Mouse (Mus musculus) gastrocnemius, adult 18-20 months (tissue): ENCODE results near the gene Prickle4. TPM values are rescaled to one million over a fixed set of nuclear protein-coding genes. Genes with fewer than 3 reads are reported as not detected.

Experiments used
- DNase-seq: peaks from one replicate; pipeline ENCODE4 v3.0.0; 2021; ENCODE audit warnings: low spot score
- long read RNA-seq, 2 experiments: library from polyadenylated mRNA; stranded (forward); transcript quantifications; one replicate each; pipeline ENCODE4 v2.0.0; 2021
- total RNA-seq, 2 experiments: library from RNA; stranded (reverse); gene quantifications; 2 replicates each; pipeline ENCODE4 v1.2.3; 2021

Gene Prickle4
- total RNA-seq = 1 to 10 TPM; 2.3 to 2.6 TPM
- long read RNA-seq, experiment 1, partial matches to known transcripts = 0 of 1 reads
- long read RNA-seq, experiment 1, other reads (novel, unspliced or antisense) = 0 of 1 reads
- long read RNA-seq, experiment 2, partial matches to known transcripts = 0 of 3 reads
- long read RNA-seq, experiment 2, other reads (novel, unspliced or antisense) = 0 of 3 reads

DNA sequence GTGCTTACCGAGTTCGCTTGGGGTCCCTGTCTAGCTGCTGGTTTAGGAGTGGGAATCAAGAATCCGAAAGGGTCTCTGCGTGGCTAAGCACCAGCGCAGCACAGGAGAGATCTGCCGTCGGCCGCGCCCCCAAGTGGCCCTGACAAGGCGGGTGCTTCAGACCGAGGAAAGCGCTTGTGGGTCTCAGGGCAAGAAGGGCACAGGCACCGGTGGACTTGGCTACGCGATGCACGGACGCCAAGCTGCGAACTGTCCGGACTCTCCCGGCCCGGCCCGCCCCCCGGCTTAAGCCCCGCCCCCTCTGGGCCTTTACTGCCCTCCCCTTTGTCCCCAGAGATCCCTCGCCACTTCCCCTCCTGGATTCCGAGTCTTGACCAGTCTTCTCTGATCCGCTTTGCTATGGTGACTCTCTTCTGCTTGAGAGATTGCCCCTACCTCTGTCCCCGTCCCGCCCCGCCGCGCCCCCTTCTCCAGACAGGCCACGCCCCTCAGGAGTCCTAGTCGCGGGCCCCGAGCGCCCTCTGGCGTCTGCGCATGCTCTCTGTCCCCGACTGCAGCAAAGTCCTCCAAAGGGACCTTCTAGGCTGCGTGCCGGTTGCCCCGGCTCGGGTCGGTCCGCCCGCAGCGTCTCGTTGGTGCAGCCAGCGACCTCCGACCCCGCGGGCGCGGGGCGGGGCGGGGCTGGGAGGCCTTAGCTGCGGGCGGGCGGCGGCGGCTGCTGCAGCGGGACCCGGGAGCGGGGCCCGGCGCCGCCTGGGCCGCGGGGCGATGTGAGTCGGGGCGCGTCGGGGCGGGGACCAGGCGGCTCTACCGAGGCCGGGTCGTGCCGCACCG lies at the start of gene Prickle4:
Gene Prickle4, minus strand, starts transcription at position 234 of the 834 bp plus-strand sequence.
- peak; percentile 98 for DNase-seq

DNA sequence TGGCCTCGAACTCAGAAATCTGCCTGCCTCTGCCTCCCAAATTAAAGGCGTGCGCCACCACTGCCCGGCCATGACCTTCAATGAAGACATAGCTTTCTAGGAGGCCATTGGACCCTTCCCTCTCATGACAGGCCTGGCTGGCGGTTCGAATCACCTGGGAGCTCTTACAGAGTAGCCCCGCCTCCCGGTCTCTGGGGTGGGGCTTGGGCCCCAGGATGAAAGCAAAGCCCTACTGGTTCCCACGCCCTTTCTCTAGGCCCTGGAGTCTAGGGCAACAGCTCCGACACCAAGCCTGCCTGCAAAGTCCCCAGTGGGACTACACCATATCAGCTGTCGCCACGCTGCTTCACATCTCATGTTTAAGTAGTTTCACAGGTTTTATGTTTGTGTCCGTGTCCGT lies 49.5 kb upstream of the Prickle4 start:
- no peak for DNase-seq

DNA sequence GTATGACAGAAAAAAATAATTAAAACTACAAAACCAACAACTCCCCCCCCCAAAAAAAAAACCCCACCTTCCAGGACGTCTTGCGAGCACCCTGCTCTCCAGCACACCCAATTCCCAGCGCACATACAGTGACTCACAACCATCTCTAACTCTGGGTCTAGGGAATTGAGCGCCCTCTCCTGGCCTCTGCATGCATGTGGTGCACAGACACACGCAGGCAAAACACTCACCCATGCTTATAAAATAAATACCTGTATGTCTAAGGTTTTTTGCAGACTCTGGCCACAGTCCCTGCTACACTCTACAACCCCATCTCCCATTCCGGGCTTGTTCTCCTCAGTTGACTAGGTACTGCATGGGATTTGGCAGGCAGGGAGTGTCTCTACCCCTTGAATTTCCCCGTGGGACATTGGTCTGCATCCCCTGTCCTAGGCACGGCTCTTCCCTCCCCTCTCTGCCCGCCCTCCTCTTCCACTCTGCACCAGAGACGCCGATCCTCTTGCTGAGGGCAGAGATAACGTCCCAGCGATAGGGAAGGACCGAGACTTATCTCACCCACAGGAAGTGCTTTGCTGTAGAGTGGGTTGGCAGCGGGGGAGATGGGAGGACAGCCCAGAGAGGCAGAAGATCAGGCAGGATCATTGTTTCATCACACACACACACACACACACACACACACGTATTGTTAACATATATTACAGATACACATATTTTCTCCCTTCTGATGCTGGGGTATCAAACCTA lies 48.6 kb upstream of the Prickle4 start:
- no peak for DNase-seq

DNA sequence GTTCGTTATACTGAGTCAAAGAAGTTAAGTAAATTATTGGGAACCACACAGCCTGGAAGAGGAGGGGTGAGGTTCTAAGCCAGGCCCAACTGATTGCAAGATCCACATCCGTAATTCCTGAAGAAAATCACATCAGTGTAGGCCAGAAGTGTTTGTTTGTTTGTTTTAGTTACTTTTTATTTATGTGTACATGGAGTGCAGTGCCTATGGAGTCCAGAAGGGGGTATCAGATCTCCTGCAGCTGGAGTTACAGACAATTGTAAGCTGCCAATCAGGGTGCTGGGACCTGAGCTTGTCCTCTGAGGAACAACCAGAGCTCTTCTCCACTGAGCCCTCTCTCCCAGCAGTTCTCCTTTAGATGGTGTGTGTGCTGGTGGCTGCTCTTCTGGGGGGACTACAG lies 45.6 kb upstream of the Prickle4 start:
- no peak for DNase-seq

DNA sequence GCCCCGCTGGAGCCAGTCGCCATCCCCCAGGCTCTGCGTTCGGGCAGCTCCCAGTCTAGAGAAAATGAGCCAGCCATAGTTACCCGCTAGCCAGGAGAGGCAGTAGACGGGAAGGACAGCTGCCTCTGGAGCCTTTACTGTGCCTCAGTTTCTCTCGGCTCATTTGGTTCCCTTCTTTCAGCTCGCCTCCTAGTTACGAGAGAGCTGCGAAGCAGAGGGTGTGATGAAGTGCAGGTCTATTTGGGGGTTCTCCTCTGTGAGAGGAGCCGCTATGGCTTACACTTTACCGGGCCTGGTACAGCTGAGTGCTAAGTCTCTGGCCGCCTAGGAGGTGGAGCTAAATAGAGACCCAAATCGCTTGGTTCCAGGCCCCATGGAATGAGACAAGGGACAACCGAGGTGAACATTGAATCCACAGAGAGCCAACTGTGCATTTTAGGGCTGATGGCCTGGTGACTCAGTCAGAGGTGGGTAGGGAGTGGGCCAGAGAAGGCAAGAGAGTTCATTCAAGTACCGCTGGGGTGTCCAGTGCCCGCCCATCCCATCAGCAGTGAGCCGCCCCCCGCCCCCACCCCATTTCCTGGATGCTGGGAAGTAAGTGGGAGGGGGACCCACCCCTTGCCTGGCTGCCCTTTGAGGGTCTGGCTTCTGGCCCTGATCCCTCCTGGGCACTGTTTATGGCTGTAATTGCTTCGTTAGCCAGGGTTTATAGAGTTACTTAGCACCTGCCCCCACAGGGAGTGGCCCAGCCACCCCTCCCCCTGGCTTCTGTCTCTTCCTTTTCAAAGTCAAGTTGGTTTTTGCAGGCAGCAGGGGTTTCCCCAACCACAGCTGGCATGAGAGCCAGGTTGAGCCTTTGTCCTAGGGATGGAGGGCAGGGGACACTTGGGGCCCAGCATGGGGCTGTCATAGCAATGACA lies 44.6 kb upstream of the Prickle4 start:
- DNase-seq = no peak

DNA sequence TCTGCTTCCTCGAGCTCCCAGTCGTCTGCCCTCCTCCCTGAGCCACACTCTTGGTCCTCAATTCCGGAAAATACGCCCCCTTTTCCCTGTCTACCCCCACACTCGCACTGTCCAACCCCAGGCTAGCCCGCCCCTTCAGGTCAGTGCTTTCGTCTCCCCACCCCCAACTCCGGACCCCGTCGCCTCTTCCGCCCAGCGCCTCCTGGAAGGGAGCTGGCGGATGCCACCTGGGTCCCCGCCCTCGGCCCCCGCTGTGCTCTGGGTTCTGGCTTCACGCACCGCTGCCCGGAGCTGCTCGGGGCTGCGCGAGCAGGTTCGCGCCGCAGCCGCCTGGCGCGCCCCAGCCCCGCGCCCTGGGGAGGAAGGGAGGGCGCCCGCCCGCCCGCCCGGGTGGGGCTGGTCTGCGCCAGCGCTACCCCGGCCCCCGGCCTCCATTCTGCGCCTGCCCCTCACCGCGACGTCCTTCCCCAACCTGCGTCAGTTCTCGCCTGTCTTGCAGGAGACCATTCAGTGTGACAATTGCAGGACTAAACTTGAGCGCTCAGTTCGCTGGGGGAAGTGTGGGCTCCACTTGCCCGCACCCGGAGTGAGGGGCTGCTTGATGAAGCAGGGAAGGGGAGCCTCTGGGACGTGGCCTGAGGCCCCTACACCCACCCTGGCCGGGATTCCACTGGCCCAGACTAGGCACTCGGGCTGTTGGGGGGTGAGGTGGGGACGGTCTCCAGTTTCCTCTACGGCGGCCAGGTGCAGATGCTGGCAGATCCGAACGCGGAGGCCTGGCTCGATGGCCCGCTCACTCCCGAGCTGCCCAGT lies 43.7 kb upstream of the Prickle4 start:
- DNase-seq = peak; percentile 74

DNA sequence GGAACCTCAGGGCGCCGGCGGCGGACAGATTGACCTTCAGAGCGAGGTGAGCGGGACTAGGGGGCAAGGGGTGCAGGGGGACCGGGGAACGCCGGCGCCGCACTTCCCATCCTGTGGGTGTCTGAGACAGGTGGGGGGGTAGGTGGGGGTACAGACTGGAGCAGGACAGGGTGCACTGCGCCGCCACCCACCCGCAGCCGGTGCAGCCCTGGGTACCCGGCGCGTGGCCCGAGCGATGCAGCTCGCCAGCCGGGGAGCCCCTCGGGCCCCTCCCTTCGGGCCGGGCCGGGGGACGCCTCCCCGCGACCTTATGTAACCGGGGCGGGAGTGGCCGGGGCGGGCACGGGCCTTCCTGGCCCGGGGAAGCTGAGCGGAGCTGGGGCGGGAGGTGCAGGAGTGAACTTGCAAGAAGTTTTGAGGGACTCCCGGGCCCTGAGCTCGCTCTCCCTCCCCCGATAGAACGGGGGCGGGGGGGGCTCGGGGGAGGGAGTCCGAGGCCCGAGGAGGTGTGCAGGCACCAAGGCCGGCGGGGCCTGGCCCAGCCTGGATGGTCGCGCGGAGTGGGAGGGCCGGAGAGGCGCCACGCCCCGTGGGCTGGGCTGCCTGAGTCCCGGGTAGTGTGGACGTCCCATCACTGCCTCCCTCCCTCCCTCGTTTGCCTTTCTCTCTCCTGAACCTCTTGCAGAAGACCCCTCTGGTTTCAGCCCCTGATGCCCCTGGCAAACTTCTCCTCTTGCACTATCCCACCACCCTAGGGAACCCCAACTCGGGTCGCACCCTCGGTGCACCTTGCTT lies 42.9 kb upstream of the Prickle4 start:
- DNase-seq = peak; percentile 92

DNA sequence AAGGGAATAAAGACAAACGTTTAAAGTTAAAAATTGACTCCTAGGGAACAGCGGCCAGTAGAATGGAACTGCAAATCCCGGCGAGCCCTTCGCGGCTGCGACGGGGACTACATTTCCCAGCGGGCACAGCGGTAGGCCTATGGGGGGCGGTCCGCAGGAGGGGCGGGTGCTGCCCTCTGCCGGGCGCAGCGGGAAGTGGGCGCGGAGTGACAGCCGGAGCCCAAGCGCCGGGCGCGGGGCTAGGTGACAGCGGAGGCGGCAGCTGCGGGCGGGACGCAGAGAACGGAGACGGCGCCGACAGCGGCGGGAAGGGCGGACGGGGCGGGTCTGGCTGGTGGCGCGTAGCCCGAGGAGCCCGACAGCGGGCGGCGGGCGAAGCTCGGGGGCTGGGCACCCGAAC lies 42.3 kb upstream of the Prickle4 start, which contains the start of gene Tfeb:
Gene Tfeb, plus strand, starts transcription at position 175 of the 400 bp plus-strand sequence.
- peak; percentile 98 for DNase-seq

DNA sequence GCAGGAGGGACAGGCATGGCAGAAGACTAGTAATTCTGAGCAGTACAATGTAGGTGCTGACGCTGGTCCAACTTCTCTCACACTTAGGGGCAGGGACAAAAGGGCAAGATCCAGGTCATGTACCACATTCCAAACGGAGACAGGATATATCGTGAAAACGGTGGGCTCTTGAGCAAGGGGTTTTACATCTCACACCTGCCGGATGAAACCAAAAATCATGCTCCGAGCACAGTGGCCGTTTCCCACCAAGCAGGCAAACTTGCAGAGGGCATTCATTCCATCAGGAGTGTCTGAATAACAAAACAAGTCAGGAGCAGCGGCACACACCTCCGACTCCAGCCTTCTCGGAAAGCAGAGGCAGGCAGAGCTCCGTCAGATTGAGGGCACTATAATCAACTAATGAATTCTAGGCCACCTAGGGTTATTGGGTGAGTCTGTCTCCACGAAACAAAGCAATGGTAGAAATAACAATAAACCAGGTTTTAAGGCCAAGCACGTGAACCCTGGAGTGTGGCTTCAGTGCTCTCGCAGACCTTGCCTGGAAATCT lies 41.1 kb upstream of the Prickle4 start:
- DNase-seq = no peak

DNA sequence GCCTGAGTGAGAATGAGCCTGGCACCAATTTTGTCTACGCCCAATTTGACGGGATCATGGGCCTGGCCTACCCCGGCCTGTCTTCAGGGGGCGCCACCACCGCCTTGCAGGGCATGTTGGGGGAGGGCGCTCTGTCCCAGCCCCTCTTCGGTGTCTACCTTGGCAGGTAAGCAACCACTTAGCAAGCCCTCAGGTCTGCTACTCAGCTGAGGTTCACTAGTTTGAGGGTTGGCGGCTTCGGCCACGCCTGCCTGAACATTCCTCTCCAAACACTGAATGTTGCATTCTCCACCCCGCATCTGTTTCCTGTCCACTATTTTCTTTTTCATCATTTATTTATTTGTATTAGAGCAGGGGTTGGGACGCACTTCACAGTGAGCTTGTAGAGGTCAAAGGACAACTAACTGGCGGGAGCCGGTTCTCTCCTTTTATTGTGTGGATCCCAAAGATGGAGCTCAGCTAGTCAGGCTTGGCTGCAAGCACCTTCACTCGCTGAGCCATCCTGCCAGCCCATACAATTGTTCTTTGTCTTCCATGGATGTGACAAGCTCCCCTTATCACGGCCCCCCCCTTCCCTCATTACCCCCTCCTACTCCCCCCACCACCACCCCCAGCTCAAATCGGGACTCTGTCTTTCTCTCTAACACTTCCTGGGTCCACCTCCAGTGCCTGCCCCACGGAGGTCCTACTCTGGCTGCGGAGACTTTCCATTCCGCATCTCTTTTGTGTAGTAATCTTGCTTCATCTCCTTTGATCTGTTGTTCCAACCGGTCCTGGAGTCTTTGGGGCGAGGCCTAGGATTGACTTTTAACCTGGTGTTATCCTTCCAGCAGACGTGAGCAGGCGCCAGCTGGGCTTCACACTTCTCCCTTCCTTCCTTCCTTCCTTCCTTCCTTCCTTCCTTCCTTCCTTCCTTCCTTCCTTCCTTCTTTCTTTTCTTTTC lies 36.4 kb upstream of the Prickle4 start:
- no peak for DNase-seq

DNA sequence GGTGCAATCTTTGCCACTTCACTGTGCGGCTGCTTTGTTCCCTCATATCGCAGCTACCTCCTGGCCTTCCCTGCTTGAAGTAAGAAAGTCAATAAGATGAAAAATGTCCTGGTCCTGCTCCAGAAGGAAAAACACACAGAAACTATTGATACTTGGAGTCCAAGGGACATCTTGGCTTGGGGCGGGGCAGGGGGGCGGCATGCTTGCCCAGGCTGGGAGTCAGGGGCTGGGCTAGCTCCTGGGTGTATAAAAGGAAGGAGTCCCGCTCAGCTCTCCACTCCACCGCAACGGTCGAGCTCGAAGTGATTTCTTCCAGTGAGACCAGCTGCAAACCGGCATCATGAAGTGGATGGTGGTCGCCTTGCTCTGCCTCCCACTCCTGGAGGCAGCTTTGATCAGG lies 32.0 kb upstream of the Prickle4 start, which contains the start of gene Pgc:
Gene Pgc, plus strand, starts transcription at position 277 of the 400 bp plus-strand sequence.
- DNase-seq = no peak

DNA sequence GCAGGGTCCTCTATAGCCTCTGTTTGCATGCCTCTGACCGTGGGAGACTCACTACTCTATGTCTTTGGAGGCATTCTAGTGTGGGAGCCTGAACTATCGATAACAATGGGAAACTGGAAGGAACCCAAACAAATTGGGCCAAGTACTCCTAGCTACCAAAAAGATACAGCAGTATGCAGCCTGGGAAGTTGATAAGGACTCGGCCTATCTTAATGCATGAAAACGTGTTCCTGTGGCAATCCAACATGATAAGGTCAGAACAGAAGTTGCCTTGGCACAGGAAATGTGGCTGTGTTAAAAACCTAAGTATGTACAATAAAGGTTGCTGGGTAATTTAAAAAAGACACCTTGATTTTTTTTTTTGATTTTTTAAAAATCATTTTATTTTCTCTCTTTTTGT lies 26.6 kb upstream of the Prickle4 start:
- no peak for DNase-seq

DNA sequence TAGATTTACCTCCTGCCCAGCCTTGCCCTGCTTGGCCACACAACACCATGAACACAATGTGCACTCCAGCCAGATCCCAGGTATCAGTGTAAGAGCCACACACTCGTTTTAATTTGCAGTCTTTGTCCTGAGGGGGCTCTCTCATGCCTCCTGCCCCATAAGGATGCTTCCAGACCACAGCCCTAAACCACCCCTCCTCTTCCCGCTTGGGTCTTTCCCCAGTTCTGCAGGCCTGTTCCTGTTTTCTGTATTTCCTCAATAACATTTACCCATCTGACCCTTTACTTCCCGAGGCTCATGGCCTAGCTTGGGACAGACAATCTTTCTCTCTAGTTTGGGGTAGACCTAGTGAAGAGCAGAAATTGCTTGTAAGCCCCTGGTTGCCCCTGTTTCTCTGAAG lies 20.5 kb upstream of the Prickle4 start:
- no peak for DNase-seq

DNA sequence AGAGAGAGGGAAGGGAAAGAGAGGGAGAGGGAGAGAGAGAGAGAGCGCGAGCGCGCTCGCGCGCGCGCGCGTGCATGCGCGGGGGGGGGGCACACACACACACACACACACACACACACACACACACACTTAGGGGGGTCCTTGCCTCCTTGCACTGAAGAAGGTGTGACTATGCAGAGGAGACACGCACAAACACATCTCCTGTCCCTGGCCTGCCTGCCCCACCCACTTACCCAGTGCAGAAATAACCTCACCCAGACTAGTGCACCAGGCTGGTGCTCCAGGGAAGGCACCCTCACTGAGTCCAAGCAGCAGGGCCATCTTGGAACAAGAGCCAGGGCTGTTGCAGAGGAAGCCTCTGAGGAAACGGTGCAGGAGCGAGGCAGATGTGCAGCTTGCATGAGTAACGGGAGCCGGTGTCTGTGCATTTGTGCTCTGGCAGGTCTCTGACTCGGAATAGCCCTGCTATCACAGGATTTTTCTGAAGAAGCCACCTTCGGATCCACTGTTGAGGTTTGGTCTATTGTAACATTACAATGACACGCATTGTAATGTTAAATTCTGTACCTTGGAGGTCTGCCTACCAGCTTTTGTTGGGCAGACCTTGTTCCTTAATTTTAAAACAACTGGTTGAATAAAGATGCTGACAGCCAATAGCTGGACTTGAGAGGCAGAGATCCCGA lies 18.5 kb upstream of the Prickle4 start:
- DNase-seq = no peak

DNA sequence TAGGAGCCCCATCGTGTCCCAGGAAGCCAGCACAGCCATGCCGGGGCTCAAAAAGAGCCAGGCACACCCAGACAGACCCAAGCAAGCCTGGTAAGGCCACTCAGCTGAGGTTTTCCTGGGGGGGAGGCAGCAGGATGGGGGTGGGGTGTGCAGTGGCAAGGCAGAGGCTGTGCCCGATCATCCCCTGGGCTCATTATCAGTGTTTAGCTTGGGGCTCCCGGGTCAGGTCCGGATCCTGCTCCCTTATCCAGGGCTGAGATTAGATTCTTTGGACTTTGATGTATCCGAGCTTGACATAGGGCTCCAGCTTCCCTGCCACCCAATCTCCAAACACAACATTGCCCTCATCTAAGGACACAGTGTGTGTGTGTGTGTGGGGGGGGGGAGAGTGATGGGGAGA lies 17.3 kb upstream of the Prickle4 start:
- no peak for DNase-seq

DNA sequence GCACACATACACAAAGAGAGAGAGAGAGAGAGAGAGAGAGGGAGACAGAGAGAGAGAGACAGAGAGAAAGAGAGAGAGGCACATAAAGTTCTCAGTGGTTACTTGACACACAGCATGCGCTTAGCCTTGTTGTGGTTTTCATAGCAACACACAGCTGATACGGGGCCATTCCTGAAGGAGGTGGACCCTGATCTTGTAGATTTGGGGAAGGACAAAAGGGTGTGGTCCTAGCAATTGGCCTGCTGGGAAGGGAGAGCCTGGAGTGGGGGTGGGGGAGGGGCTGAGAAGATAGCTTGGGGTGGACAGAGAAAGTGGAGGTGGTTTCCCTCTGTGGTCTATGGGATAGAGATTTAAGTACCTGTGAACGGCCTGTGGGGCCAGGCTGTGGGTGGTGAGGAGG lies 15.5 kb upstream of the Prickle4 start:
- DNase-seq = no peak

DNA sequence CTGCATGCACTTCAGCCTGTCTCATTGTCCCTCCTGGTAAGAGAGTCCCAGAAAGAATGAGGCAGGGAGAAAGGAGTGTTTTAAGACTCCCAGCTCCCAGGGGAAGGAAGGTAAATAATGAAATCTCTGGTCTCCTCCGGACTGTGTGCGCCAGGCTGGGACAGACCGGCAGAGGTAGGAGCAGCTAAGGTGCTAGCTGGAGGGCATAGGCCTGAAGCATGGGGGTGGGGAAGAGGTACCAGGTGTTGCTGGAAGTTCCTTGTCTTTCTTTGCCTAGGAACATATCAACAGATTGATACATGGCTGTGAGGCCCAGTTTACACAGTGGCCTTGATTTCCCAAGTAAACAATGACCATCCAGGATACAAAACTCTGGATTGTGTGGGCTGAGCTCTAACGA lies 14.4 kb upstream of the Prickle4 start:
- DNase-seq = no peak
